Mouse (Mus musculus) bone marrow, adult 2 months (tissue): Measurements from ENCODE around the gene Wbp1.

Experiments used
- CTCF ChIP-seq: fragments of 200-500 bp; IDR thresholded peaks from 2 replicates; pipeline ENCODE4 v1.5.1; 2011; ENCODE audit warnings: low read length, control low read depth; ENCODE audit not compliant: control insufficient read depth, insufficient read depth
- POLR2A ChIP-seq: fragments of 200-500 bp; IDR thresholded peaks from 2 replicates; pipeline ENCODE4 v1.6.1; 2011; ENCODE audit warnings: low read depth, mild to moderate bottlenecking, control low read depth, low read length, borderline replicate concordance; ENCODE audit not compliant: control insufficient read depth

DNA sequence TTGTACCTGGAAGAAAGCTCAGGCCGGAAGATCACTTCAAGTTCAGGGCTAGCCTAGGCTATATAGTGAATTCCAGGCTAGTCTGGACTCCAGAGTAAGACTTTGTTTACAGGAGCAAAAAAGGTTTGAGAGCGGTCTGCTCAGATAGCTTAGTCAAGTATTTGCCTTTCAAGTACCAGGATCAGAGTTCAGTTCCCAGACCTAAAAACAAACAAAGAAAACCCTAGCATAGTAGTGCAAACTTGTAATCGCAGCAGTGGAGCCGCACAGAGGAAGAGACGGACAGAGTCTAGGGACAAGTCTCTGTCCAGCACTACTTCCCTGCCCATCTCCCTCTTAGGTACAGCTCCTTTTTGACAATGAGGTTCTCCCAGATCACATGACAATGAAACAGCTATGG lies 41.1 kb downstream of the Wbp1 start:
- TF ChIP-seq CTCF (no peak), POLR2A (no peak)
